Mouse (Mus musculus): ENCODE data around the gene St3gal2. TPM values are rescaled to one million over a fixed set of nuclear protein-coding genes. Genes with fewer than 3 reads are reported as not detected.
A peak's percentile ranks its signal among the peaks of the same experiment; 100 is the strongest.
"Not testable (repeated sequence)": the region's sequence is repeated elsewhere in the genome, so short reads cannot be mapped to it uniquely, and the experiment has no call there.

The St3gal2 gene
- total RNA-seq, 2 experiments from 2014 or later: 60.1 to 66.0 TPM

DNA sequence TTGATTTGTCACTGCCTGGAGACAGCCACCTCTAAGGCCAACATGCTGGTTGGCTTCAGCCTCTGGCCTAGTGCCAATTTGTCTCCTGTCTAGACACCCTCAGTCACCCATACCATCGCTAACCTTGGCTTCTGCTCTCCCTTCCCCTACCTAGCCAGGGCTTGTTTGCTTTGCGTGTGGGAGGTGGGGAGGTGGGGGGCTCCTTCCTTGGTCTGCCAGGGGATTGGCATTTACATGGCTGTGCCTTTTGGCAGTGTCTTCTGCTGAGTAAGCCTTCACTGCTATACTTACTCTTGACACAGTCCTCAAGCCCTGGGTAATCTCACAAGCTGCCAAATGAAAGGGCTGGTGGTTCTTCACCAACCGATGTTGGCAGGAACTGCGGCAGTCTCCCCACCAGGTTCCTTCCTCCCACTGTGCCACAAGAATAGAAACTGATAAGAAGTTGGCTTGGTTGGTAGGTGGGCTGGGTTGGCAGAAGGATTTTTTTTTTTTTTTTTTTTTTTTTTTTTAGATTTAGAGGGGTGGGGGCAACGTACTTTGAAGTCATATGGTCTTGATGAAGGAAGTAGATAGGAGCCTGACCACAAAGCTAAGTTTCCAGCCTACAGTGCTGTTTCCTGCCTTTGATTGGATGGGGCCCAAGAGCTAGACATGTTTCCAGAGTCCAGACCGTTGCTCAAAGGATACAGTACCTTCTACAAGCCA, 19.3 kb downstream of the St3gal2 start:
- ATAC-seq (replicated peaks; ENCODE audit: low FRiP score, poor library complexity, severe bottlenecking): peak; percentile 56

DNA sequence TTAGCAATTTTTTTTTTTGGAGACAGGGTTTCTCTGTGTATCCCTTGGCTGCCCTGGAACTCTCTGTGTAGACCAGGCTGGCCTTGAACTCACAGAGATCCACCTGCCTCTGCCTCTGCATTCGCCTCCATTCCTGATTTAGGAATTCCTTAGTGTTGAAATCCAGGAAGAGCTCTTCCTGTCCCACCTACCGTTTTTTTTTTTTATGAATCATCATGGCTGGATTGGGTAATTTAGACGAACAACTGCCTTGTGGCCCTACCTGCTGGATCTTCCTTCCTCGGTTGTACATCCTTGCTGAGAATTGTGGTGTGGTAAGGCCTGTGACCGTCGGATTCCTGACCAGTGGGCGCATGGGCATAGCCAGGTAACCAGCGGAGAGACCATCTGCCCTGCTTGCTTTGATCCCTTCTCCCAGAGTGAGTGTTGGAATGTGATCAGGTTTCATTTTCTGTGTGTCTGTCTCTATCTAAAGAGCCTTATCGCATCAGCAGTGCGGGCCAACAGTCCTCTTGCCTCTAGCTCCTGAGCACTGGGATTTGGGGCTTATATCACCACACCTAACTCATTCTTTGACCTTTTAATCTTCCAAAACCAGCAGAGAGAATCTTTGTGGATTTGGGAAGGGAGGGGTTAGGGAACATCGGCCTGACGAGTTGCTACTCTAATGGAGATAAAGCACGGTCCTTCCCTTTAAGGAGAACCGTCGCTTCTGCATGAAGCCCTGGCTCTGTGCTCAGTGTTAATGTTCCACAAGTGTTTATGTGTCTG, 21.1 kb downstream of the St3gal2 start:
- no peak for ATAC-seq (replicated peaks; ENCODE audit: low FRiP score, poor library complexity, severe bottlenecking)

DNA sequence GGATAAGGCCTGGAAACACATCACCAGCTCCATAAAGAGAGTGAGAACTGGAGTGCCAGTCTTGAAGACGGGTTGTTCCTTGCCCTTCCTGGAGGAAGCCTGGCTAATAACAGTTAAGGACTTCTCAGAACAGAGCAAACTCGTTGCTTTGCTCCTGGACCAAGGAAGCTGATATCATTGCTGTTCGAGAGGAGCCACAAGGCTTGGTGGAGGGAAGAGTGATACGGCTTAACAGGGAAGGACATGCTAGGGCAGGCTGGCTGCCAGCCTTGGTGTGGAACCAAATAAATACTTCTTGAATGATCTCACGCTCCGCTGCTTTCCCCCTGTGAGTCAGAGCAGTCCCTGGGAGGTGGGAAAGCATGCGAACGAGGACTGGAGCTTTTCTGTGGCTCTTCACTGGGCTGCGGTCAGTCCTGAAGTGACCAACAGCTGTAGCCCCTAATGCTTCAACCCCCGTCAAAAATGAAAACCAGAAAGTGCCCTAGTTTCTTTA, 21.8 kb downstream of the St3gal2 start:
- no peak for ATAC-seq (replicated peaks; ENCODE audit: low FRiP score, poor library complexity, severe bottlenecking)

DNA sequence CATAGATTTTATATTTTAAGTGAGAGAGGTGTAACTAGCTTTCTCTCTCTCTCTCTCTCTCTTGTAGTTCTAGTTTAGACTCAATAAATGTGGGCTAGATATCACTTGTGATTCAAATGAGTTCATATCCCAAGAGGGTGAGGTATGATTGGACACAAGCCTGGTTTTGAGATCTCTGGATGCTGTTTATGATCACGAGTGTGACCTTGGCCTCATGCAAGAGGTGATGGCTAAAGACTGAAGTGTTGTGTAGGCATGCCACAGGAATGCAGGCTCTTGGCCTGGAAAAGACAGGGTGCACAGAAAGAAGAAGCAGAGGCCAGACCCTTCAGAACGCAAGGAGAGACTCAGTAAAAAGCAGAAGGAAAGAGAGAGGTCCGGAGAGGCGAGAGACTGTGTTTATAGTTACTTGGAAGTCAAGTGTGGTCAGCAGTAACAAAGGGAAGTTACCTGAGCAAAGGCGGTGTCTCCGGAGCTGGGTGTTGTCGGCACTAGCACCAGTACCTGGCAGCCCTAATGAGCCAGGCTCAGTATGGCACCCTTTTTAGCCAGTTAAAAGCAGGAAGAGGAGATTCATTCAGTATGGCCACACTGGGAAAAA, 24.7 kb downstream of the St3gal2 start:
- no peak for ATAC-seq (replicated peaks; ENCODE audit: low FRiP score, poor library complexity, severe bottlenecking)

DNA sequence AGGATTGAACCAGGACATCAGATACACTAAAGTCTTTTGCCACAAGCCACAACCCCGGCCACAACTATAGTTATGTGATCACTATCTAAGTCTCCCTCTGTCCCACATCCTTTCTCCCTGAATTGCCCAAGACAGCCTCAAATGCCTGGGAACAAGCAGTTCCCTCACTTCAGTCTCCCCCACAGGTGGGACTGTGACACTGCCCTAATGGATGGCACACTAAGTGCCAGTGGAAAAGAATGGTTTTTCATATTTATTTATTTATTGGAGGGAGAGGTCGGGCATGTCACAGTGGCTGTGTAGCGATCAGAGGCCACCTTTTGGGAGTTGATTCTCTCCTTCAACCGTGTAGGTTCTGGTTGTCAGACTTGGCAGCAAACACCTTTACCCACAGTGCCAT, 26.0 kb downstream of the St3gal2 start:
- no peak for ATAC-seq (replicated peaks; ENCODE audit: low FRiP score, poor library complexity, severe bottlenecking)

DNA sequence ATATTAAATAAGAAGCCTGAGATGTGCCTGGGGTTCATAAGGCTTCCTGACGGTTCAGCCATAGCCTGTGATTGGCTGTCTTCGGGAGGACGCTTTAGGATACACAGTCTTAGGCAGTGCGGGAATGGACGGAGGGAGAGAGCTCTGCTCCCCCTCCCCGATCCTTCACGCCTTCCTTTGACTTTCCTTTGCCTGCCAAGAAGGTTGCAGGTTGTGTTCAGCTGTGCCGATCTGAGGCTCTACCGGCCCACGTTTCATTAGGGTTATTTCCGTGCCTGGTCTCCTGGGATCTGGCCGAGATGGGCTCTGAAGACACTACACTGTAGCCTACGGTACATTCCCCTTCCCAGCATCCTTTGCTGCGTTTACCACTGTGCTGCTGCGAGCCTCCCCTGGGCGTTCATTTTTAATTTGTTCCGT, 30.4 kb downstream of the St3gal2 start:
- no peak for ATAC-seq (replicated peaks; ENCODE audit: low FRiP score, poor library complexity, severe bottlenecking)

DNA sequence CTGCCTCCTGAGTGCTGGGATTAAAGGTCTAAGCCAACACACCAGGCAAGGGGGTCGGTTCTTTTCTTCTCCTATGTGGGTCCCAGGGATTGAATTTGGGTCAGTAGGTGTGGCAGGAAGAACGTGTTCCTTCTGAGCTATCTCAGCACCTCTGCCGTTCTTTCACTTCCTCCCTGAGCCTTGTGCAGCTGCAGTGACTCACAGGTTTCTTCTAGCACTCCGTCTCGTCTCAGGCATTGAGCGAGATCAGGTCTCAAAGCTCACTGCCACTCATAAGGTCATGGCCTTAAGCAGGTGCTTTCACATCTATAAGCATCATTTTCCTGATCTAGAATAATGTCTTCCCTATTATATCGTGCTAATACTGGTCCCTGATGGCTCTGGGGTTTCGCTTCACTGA, 35.1 kb downstream of the St3gal2 start:
- ATAC-seq (replicated peaks; ENCODE audit: low FRiP score, poor library complexity, severe bottlenecking): no peak

DNA sequence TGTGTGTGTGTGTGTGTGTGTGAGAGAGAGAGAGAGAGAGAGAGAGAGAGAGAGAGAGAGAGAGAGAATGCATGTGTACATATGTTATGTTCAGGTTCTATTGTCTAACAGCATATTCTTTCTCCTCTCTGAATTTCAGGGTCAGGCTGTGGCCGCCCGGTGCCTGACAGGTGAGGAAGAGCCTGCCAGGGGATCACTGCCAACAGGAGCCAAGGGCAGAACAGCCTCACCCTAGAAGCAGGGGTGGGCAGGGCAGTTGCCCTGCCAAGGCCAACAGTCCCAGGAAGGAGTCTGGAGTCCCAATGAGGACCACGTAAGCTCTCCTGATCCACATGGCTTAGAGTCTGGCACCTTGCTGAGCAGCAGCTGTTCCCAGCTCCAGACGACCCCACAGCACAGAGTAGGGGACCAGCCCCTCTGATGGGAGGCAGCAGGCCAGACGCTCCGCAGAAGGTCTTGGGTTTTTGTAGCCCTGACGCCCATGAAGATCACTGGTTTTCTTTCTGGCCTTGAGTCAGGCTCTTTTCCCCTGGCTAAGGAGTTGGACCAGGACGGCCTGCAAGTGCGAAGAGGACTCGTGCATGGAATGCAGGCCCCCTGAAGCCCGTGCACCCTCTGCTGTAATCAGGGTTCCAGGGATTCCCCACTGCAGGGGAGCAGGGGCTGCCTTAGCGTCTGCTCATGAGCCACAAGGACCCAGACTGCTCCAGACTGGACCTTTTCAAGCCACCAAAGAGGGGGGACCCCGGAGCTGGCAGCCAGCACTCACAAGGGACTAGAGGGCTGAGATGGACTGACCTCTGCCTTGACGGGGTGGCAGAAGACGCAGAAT, 37.1 kb downstream of the St3gal2 start:
- ATAC-seq (replicated peaks; ENCODE audit: low FRiP score, poor library complexity, severe bottlenecking): no peak

DNA sequence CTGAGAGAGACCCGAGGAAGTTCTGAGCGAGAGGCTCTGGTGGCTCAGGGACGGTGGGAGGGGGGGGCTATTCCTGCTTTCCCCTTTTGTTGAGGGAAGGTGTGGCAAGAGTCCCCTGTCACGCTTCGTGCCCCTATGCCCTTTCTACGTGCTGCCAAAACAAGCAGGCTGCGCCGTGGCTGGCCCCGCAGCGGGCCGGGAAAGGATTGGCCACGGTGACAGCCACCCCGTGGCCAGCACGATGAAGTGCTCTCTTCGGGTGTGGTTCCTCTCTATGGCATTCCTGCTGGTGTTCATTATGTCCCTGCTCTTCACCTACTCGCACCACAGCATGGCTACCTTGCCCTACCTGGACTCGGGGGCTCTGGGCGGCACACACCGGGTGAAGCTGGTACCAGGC, 37.7 kb downstream of the St3gal2 start:
- ATAC-seq (replicated peaks; ENCODE audit: low FRiP score, poor library complexity, severe bottlenecking): no peak

DNA sequence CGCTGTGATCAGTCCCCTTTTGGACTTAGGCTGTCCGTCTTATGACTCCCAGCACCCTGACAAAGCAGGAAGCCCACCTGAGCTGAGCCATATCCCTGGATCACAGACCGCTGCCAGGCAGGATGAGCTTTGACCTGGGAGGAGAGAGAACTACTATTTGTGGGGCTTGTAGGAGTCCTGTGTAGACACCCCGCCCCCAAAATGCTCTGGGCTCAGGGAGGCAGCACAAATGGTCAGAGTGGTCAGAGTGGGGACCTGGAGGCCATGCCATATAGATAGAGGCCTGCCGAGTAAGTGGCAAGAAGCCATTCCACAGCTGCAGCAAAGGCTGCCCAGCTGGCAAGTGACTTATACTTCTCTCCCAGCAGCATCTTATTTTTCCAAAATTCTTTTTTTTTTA, 38.4 kb downstream of the St3gal2 start:
- no peak for ATAC-seq (replicated peaks; ENCODE audit: low FRiP score, poor library complexity, severe bottlenecking)

DNA sequence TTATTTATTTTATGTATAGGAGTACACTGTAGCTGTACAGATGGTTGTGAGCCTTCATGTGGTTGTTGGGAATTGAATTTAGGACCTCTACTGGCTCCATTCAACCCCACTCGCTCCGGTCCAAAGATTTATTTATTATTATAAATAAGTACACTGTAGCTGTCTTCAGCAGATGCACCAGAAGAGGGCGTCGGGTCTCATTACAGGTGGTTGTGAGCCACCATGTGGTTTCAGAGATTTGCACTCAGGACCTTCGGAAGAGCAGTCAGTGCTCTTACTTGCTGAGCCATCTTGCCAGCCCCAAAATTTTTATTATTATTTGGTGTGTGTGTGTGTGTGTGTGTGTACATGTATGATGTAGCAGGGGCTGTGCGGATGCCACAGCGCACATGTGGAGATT, 38.8 kb downstream of the St3gal2 start:
- ATAC-seq (replicated peaks; ENCODE audit: low FRiP score, poor library complexity, severe bottlenecking): not testable (repeated sequence)

DNA sequence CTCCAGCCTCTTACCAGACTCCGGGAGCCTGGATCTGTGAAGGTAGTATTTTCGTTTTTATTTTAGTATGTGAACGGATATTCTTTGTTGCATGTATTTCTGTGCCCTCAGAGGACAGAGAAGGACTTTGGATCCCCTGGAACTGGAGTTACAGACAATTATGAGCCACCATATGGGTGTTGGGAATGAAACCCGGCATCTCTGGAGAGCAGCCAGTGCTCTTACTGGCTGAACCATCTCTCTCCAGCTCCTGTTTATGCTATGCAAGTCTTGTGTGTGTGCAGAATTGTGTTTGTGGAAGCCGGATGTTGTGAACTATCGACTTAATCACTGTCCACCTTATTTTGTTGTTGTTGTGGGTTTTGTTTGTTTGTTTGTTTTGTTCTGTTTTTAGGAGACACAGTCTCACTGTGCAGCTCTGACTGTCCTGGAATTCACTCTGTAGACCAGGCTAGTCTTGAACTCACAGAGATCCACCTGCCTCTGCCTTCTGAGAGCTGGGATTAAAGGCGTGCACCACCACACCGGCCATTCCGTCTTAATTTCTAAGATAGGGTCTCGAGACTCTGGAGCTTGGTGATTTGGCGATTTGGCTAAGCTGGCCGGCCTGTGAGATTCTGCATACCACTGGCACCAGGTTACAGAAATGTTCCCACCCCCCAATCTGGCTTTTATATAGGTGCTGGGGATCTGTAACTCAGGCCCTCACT, 39.5 kb downstream of the St3gal2 start:
- no peak for ATAC-seq (replicated peaks; ENCODE audit: low FRiP score, poor library complexity, severe bottlenecking)

DNA sequence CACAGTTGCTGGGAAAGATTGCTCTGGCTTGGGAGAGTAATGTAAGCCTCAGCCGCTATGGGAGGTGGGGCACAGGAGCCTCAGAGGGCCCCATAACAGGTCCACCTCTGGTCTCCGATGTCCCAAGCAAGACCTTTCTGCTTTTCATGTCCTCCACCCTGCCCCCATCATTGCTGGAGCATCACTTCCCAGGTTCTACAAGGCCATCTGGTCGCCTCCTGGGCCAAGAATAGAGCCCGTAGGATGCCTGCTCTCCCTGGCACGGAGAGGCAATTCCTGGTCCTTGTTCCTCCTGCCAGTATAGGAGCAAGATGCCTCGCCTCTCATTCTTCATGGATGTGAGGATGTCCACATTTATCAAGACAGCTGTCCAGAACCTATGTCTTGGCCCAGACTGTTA, 40.2 kb downstream of the St3gal2 start:
- no peak for ATAC-seq (replicated peaks; ENCODE audit: low FRiP score, poor library complexity, severe bottlenecking)

DNA sequence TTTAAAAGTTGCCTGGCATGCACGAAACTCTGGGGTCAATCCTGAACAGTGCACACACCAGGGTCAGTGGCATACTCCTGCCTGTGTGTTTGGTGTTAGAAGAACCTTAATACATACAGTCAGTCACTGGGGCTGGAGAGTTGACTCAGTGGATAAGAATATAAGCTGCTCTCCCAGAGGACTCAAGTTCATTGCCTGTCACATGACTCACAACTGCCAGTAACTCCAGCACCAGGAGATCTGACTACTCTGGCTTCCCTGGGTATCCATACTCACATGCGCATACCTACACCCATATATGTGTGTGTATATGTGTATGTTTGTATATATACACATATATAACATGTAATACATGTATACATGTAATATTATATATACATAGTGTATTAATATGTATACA, 43.3 kb downstream of the St3gal2 start:
- no peak for ATAC-seq (replicated peaks; ENCODE audit: low FRiP score, poor library complexity, severe bottlenecking)

DNA sequence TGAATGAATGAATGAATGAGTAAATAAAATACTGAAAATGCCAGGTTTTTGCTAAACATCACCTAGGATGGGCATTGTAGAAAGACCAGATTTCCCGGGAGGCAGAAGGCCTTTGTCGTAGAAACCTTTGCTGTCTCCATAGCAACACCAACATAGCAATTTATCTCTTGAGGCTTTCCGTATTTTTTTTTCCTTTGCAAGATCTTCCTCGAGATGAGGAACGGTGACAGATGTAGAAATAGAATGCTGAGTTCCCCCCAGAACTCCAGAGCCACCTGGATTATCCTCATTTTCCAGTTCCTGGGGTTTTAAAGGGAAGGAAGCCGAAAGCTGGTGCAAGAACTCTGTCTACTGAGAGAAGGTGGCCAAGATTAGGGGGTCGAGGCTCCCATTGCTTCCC, 44.9 kb downstream of the St3gal2 start:
- ATAC-seq (replicated peaks; ENCODE audit: low FRiP score, poor library complexity, severe bottlenecking): no peak

DNA sequence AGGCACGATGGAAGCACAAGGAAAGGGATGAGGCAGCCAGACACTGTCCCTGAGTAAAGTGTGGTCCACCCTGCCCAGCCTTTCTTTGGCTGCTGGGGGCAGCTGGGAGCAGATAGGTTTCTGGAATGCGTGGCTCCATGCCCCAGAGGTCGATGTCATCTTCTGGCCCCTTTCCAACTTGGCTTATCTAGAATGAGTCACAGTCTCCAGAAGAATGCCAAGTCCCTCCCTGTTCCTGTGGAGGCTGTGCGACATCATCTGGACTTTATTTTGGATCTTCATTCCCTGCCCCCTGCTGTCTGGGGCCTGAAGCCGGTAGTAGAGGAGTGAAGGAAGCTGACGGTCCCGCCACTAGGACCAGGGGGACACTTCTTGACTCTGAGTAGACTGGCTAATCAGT, 45.9 kb downstream of the St3gal2 start:
- ATAC-seq (replicated peaks; ENCODE audit: low FRiP score, poor library complexity, severe bottlenecking): peak; percentile 9; the same call in 1 of the 2 replicates

DNA sequence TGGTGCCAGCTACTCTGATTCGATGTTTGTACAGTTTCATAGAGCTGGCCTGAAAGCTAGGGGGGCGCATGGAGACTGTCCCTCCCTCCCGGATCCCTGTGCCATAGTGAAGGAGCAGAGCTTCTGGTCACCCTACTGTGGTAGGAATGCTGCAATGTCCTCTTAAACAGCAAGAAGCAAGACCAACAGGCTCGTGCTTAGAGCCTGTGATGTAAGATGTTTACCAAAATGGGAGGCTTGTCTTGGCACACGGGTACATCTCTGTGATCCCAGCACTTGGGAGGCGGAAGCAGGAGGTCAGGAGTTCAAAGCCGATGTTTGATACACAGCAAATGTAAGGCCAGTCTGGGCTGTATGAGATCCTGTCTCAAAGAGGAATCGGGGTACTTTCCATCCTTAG, 46.9 kb downstream of the St3gal2 start:
- ATAC-seq (replicated peaks; ENCODE audit: low FRiP score, poor library complexity, severe bottlenecking): no peak

DNA sequence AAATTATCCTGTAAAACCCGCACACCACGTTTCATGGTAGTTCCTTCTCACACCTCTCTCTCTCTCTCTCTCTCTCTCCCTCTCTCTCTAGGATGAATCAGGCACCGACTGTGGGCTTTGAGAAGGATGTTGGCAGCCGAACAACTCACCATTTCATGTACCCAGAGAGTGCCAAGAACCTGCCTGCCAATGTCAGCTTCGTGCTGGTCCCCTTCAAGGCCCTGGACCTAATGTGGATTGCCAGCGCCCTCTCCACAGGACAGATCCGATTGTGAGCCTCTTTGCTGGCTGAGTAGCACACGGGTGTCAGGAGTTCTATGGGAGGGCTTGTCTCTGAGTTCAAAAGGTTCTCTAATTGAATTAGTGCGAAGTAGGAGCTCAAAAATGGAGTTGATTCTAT, 47.6 kb downstream of the St3gal2 start:
- ATAC-seq (replicated peaks; ENCODE audit: low FRiP score, poor library complexity, severe bottlenecking): no peak

Data from erythroblast, adult 5-6 weeks (primary cell).